Mouse (Mus musculus) C2C12 (cell line): ENCODE measurements around the gene Noc2l. TPM values are rescaled to one million over a fixed set of nuclear protein-coding genes. Genes with fewer than 3 reads are reported as not detected.
A peak's percentile ranks its signal among the peaks of the same experiment; 100 is the strongest.

Experiments
- H3K27me3 ChIP-seq: one replicate; pipeline ENCODE4 v1.6.1; 2011; ENCODE audit not compliant: control insufficient read depth, insufficient read depth, insufficient read length
- H3K36me3 ChIP-seq: one replicate; pipeline ENCODE4 v1.6.1; 2011; ENCODE audit not compliant: control insufficient read depth, insufficient read depth
- H3K4me3 ChIP-seq: one replicate; pipeline ENCODE4 v1.5.1; 2011; ENCODE audit warnings: mild to moderate bottlenecking, control low read depth; ENCODE audit not compliant: poor library complexity, insufficient read depth, severe bottlenecking
- H3K79me2 ChIP-seq: one replicate; pipeline ENCODE4 v1.6.1; 2011; ENCODE audit not compliant: control insufficient read depth, insufficient read depth
- H3K79me3 ChIP-seq: one replicate; pipeline ENCODE4 v1.6.1; 2011; ENCODE audit warnings: low read depth, control low read depth
- H3ac ChIP-seq: one replicate; pipeline ENCODE3; 2011; ENCODE audit warnings: low read depth; ENCODE audit not compliant: control insufficient read depth, insufficient read length
- CEBPB ChIP-seq: IDR thresholded peaks from one replicate; pipeline ENCODE4 v1.6.1; 2011; ENCODE audit warnings: low read depth, mild to moderate bottlenecking, control low read depth, moderate library complexity
- CTCF ChIP-seq: IDR thresholded peaks from one replicate; pipeline ENCODE4 v1.5.1; 2011; ENCODE audit not compliant: control insufficient read depth, insufficient read depth, insufficient read length
- FOSL1 ChIP-seq: IDR thresholded peaks from one replicate; pipeline ENCODE4 v1.8.0; 2011; ENCODE audit warnings: mild to moderate bottlenecking, low read length; ENCODE audit not compliant: poor library complexity, insufficient read depth, severe bottlenecking
- MAX ChIP-seq: IDR thresholded peaks from one replicate; pipeline ENCODE4 v1.6.1; 2011; ENCODE audit warnings: mild to moderate bottlenecking, control low read depth
- MYOD1 ChIP-seq: IDR thresholded peaks from one replicate; pipeline ENCODE4 v1.6.1; 2011; ENCODE audit warnings: low read depth; ENCODE audit not compliant: control insufficient read depth, insufficient read length
- MYOG ChIP-seq: IDR thresholded peaks from one replicate; pipeline ENCODE4 v1.6.1; 2011; ENCODE audit not compliant: control insufficient read depth, insufficient read length; ENCODE audit errors: extremely low read depth
- USF1 ChIP-seq: IDR thresholded peaks from one replicate; pipeline ENCODE4 v1.6.1; 2011; ENCODE audit warnings: low read depth, mild to moderate bottlenecking, control low read depth, moderate library complexity
- microRNA-seq: library from miRNA; unstranded; fragments of <30 nt; microRNA quantifications from one replicate; pipeline ENCODE4, GENCODE M21; 2019; ENCODE audit warnings: borderline microRNAs expressed
- polyA plus RNA-seq: library from polyadenylated mRNA; unstranded; fragments of >200 nt; fragmentation: generic; extraction: Trizol; gene quantifications from one replicate; pipeline ENCODE4 v1.2.1, GENCODE M21; 2012; ENCODE audit warnings: missing spikeins

Gene Noc2l
- polyA plus RNA-seq, 1 experiment, result 106 TPM

GRCm38 (mm10) chr4:156253043-156253442 is 17.2 kb downstream of the Noc2l start:
- Histone ChIP-seq H3K36me3 (peaks cover 13% of the 10 kb centered on the region), H3K4me3 (no peak overlapping the region), H3K27me3 (no peaks in the 10 kb centered on the region), H3K79me2 (no peaks in the 10 kb centered on the region), H3K79me3 (no peaks in the 10 kb centered on the region), H3ac (no peak overlapping the region)
- no peak for TF ChIP-seq CTCF
- TF ChIP-seq FOSL1, result no peak
- no peak for TF ChIP-seq MYOD1
- TF ChIP-seq CEBPB, result no peak
- no peak for TF ChIP-seq MAX
- no peak for TF ChIP-seq USF1
- no peak for TF ChIP-seq MYOG

GRCm38 (mm10) chr4:156254361-156255077 is 18.7 kb downstream of the Noc2l start:
- Histone ChIP-seq H3K27me3 (no peaks in the 10 kb centered on the region), H3K79me3 (no peaks in the 10 kb centered on the region), H3K79me2 (no peaks in the 10 kb centered on the region), H3K36me3 (no peaks in the 10 kb centered on the region), H3K4me3 (no peak overlapping the region), H3ac (no peak overlapping the region)
- TF ChIP-seq MYOD1, result no peak
- TF ChIP-seq CEBPB, result no peak
- TF ChIP-seq MYOG, result no peak
- no peak for TF ChIP-seq FOSL1
- no peak for TF ChIP-seq MAX

- no peaks in the 10 kb centered on the region for H3K27me3 ChIP-seq
- H3K79me3 ChIP-seq, result no peaks in the 10 kb centered on the region
- no peak within 1 kb of the TSS for H3ac ChIP-seq
- H3K36me3 ChIP-seq, result no peaks in the 10 kb centered on the region
- no peak within 1 kb of the TSS for H3K4me3 ChIP-seq
- H3K79me2 ChIP-seq, result no peaks in the 10 kb centered on the region
- TF ChIP-seq CEBPB (no peak), USF1 (no peak), FOSL1 (no peak), CTCF (no peak), MAX (no peak), MYOD1 (no peak), MYOG (no peak)
Measured at GRCm38 (mm10) chr4:156255078-156255839, 19.4 kb downstream of the Noc2l start, which contains the start of gene Samd11. Gene Samd11, minus strand, starts transcription at chr4:156255657.

Small RNA genes lying within 50 kb of the gene (microRNA-seq; reads per million reads assigned to microRNA genes)
- 3.9 reads per million, percentile 49 among the genes with 10 or more reads in this experiment for gene Mir7658

Other genes with a start within 250 kb of the Noc2l start
- 6.6 TPM for gene B3galt6, start 243.4 kb upstream of the Noc2l start, polyA plus RNA-seq
- 141 TPM for gene Sdf4, start 243.1 kb upstream of the Noc2l start, polyA plus RNA-seq
- gene Tnfrsf4, start 222.2 kb upstream of the Noc2l start, polyA plus RNA-seq, result 0.54 TPM
- 0.30 TPM for gene Tnfrsf18, start 209.8 kb upstream of the Noc2l start, polyA plus RNA-seq
- gene Ttll10, start 176.6 kb upstream of the Noc2l start, polyA plus RNA-seq, result not detected
- gene 9430015G10Rik, start 126.0 kb upstream of the Noc2l start, polyA plus RNA-seq, result 19.2 TPM
- 0.40 TPM for gene Rnf223, start 105.5 kb upstream of the Noc2l start, polyA plus RNA-seq
- gene Agrn, start 38.5 kb upstream of the Noc2l start, polyA plus RNA-seq, result 16.7 TPM
- 1.0 TPM for gene Isg15, start 35.2 kb upstream of the Noc2l start, polyA plus RNA-seq
- 0.29 TPM for gene AW011738, start 32.7 kb upstream of the Noc2l start, polyA plus RNA-seq
- 0.02 TPM for gene Perm1, start 20.1 kb upstream of the Noc2l start, polyA plus RNA-seq
- 7.5 TPM for gene Plekhn1, start 1.2 kb upstream of the Noc2l start, polyA plus RNA-seq
- 0.21 TPM for gene Samd11, start 19.6 kb downstream of the Noc2l start, polyA plus RNA-seq
- not detected for gene Vmn2r-ps159, start 95.1 kb downstream of the Noc2l start, polyA plus RNA-seq